Mouse (Mus musculus): Measurements from ENCODE around the gene Serinc2. TPM values are rescaled to one million over a fixed set of nuclear protein-coding genes. Genes with fewer than 3 reads are reported as not detected.

The Serinc2 gene
- polyA plus RNA-seq, 1 experiment = 37.7 TPM

- no peaks in the 10 kb centered on the region for H3K36me3 ChIP-seq (ENCODE audit: control insufficient read depth, insufficient read depth)
- H3ac ChIP-seq (ENCODE audit: control insufficient read depth, insufficient read length, low read depth) = no peak overlapping the region
- TF ChIP-seq MAX (IDR thresholded peaks at IDR 0.05) (no peak), CTCF (IDR thresholded peaks at IDR 0.05; ENCODE audit: control insufficient read depth, insufficient read depth, insufficient read length) (no peak)
- no peaks in the 10 kb centered on the region for H3K79me3 ChIP-seq (ENCODE audit: low read depth)
- no peak overlapping the region for H3K4me3 ChIP-seq (ENCODE audit: insufficient read depth, poor library complexity, severe bottlenecking)
- no peaks in the 10 kb centered on the region for H3K79me2 ChIP-seq (ENCODE audit: control insufficient read depth, insufficient read depth)
- H3K27me3 ChIP-seq (ENCODE audit: control insufficient read depth, insufficient read depth, insufficient read length) = no peaks in the 10 kb centered on the region
Observed at GRCm38 (mm10) chr4:130260406-130260805, 18.6 kb downstream of the Serinc2 start.

- no peaks in the 10 kb centered on the region for H3K36me3 ChIP-seq (ENCODE audit: control insufficient read depth, insufficient read depth)
Observed at GRCm38 (mm10) chr4:130252441-130253157, 26.4 kb downstream of the Serinc2 start.

DNA sequence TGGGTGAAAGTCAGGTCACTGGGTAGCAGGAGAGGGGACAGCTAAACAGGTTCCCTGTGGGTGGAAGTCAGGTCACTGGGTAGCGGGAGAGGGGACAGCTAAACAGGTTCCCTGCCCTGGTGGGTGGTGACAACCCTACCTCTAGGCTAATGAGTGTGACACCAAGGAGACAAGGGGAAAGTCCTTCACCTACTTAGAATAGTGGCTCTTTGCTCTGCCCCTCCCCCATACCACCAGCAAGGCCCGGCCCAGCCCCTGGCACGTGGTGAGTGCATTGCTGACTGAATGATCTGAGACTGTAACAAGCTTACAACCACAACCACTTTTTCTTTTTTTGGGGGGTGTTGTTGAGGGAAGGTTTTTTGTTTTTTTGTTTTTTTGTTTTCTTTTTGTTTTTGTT, 27.2 kb downstream of the Serinc2 start:
- no peaks in the 10 kb centered on the region for H3K27me3 ChIP-seq (ENCODE audit: control insufficient read depth, insufficient read depth, insufficient read length)
- no peaks in the 10 kb centered on the region for H3K79me3 ChIP-seq (ENCODE audit: low read depth)
- H3ac ChIP-seq (ENCODE audit: control insufficient read depth, insufficient read length, low read depth) = no peak overlapping the region
- TF ChIP-seq MAX (IDR thresholded peaks at IDR 0.05) (no peak), MYOD1 (IDR thresholded peaks at IDR 0.05; ENCODE audit: control insufficient read depth, insufficient read length, low read depth) (no peak), MYOG (IDR thresholded peaks at IDR 0.05; ENCODE audit: control insufficient read depth, extremely low read depth, insufficient read length) (no peak), CEBPB (IDR thresholded peaks at IDR 0.05; ENCODE audit: low read depth) (no peak), FOSL1 (IDR thresholded peaks at IDR 0.05; ENCODE audit: insufficient read depth, low read length, poor library complexity, severe bottlenecking) (no peak), USF1 (IDR thresholded peaks at IDR 0.05; ENCODE audit: low read depth) (no peak), CTCF (IDR thresholded peaks at IDR 0.05; ENCODE audit: control insufficient read depth, insufficient read depth, insufficient read length) (no peak)
- no peaks in the 10 kb centered on the region for H3K36me3 ChIP-seq (ENCODE audit: control insufficient read depth, insufficient read depth)
- H3K4me3 ChIP-seq (ENCODE audit: insufficient read depth, poor library complexity, severe bottlenecking) = no peak overlapping the region
- no peaks in the 10 kb centered on the region for H3K79me2 ChIP-seq (ENCODE audit: control insufficient read depth, insufficient read depth)

More at GRCm38 (mm10) chr4:130252441-130253157, 26.4 kb downstream of the Serinc2 start:
- H3K4me3 ChIP-seq (ENCODE audit: insufficient read depth, poor library complexity, severe bottlenecking) = no peak overlapping the region
- H3K79me3 ChIP-seq (ENCODE audit: low read depth) = no peaks in the 10 kb centered on the region
- no peaks in the 10 kb centered on the region for H3K27me3 ChIP-seq (ENCODE audit: control insufficient read depth, insufficient read depth, insufficient read length)
- no peak overlapping the region for H3ac ChIP-seq (ENCODE audit: control insufficient read depth, insufficient read length, low read depth)
- TF ChIP-seq FOSL1 (IDR thresholded peaks at IDR 0.05; ENCODE audit: insufficient read depth, low read length, poor library complexity, severe bottlenecking) = no peak
- TF ChIP-seq USF1 (IDR thresholded peaks at IDR 0.05; ENCODE audit: low read depth) = no peak
- no peak for TF ChIP-seq MAX (IDR thresholded peaks at IDR 0.05)
- no peak for TF ChIP-seq CTCF (IDR thresholded peaks at IDR 0.05; ENCODE audit: control insufficient read depth, insufficient read depth, insufficient read length)
- no peak for TF ChIP-seq CEBPB (IDR thresholded peaks at IDR 0.05; ENCODE audit: low read depth)
- no peak for TF ChIP-seq MYOG (IDR thresholded peaks at IDR 0.05; ENCODE audit: control insufficient read depth, extremely low read depth, insufficient read length)
- no peak for TF ChIP-seq MYOD1 (IDR thresholded peaks at IDR 0.05; ENCODE audit: control insufficient read depth, insufficient read length, low read depth)
- no peaks in the 10 kb centered on the region for H3K79me2 ChIP-seq (ENCODE audit: control insufficient read depth, insufficient read depth)

DNA sequence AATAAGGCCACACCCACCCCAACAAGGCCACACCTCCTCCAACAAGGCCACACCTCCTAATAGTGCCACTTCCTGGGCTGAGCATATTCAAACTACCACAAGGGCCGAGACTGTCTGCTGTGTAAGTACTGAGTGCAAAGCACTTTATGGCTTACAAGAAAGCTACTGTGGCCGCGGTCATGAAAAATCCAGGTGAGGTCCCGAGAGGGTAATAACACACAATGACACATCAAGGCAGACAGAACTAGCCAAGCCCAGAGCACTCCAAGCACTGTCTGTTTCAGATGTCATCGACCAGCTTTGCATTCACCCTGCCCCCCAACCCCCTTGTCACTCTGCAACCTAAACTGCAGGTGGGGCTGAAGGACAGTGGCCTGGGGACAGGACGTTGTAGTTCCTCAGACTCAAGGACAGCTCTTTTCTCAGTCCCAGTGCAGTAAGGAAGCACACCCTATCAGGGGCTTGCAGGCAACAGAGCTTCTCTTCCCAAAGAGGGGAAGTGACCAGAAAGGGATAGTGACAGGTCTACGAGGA, 27.8 kb downstream of the Serinc2 start:
- no peak for TF ChIP-seq MYOD1 (IDR thresholded peaks at IDR 0.05; ENCODE audit: control insufficient read depth, insufficient read length, low read depth)
- no peak for TF ChIP-seq USF1 (IDR thresholded peaks at IDR 0.05; ENCODE audit: low read depth)
- TF ChIP-seq MYOG (IDR thresholded peaks at IDR 0.05; ENCODE audit: control insufficient read depth, extremely low read depth, insufficient read length) = no peak
- TF ChIP-seq MAX (IDR thresholded peaks at IDR 0.05) = no peak
- TF ChIP-seq FOSL1 (IDR thresholded peaks at IDR 0.05; ENCODE audit: insufficient read depth, low read length, poor library complexity, severe bottlenecking) = no peak
- TF ChIP-seq CEBPB (IDR thresholded peaks at IDR 0.05; ENCODE audit: low read depth) = no peak
- Histone ChIP-seq H3ac (ENCODE audit: control insufficient read depth, insufficient read length, low read depth) (no peak overlapping the region), H3K4me3 (ENCODE audit: insufficient read depth, poor library complexity, severe bottlenecking) (no peak overlapping the region), H3K79me3 (ENCODE audit: low read depth) (no peaks in the 10 kb centered on the region), H3K79me2 (ENCODE audit: control insufficient read depth, insufficient read depth) (no peaks in the 10 kb centered on the region), H3K27me3 (ENCODE audit: control insufficient read depth, insufficient read depth, insufficient read length) (no peaks in the 10 kb centered on the region), H3K36me3 (ENCODE audit: control insufficient read depth, insufficient read depth) (no peaks in the 10 kb centered on the region)

GRCm38 (mm10) chr4:130248636-130249035, 30.4 kb downstream of the Serinc2 start:
- H3ac ChIP-seq (ENCODE audit: control insufficient read depth, insufficient read length, low read depth) = no peak overlapping the region
- no peak overlapping the region for H3K4me3 ChIP-seq (ENCODE audit: insufficient read depth, poor library complexity, severe bottlenecking)
- no peaks in the 10 kb centered on the region for H3K27me3 ChIP-seq (ENCODE audit: control insufficient read depth, insufficient read depth, insufficient read length)
- H3K36me3 ChIP-seq (ENCODE audit: control insufficient read depth, insufficient read depth) = no peaks in the 10 kb centered on the region
- no peaks in the 10 kb centered on the region for H3K79me3 ChIP-seq (ENCODE audit: low read depth)
- TF ChIP-seq MYOD1 (IDR thresholded peaks at IDR 0.05; ENCODE audit: control insufficient read depth, insufficient read length, low read depth) = no peak
- no peak for TF ChIP-seq CEBPB (IDR thresholded peaks at IDR 0.05; ENCODE audit: low read depth)
- no peak for TF ChIP-seq MAX (IDR thresholded peaks at IDR 0.05)
- no peak for TF ChIP-seq MYOG (IDR thresholded peaks at IDR 0.05; ENCODE audit: control insufficient read depth, extremely low read depth, insufficient read length)
- TF ChIP-seq FOSL1 (IDR thresholded peaks at IDR 0.05; ENCODE audit: insufficient read depth, low read length, poor library complexity, severe bottlenecking) = no peak
- TF ChIP-seq USF1 (IDR thresholded peaks at IDR 0.05; ENCODE audit: low read depth) = no peak
- no peak for TF ChIP-seq CTCF (IDR thresholded peaks at IDR 0.05; ENCODE audit: control insufficient read depth, insufficient read depth, insufficient read length)
- H3K79me2 ChIP-seq (ENCODE audit: control insufficient read depth, insufficient read depth) = no peaks in the 10 kb centered on the region

- Histone ChIP-seq H3ac (ENCODE audit: control insufficient read depth, insufficient read length, low read depth) (no peak overlapping the region), H3K4me3 (ENCODE audit: insufficient read depth, poor library complexity, severe bottlenecking) (no peak overlapping the region), H3K27me3 (ENCODE audit: control insufficient read depth, insufficient read depth, insufficient read length) (no peaks in the 10 kb centered on the region), H3K79me3 (ENCODE audit: low read depth) (no peaks in the 10 kb centered on the region), H3K36me3 (ENCODE audit: control insufficient read depth, insufficient read depth) (no peaks in the 10 kb centered on the region), H3K79me2 (ENCODE audit: control insufficient read depth, insufficient read depth) (no peaks in the 10 kb centered on the region)
- no peak for TF ChIP-seq USF1 (IDR thresholded peaks at IDR 0.05; ENCODE audit: low read depth)
- peak; percentile 76 for TF ChIP-seq CTCF (IDR thresholded peaks at IDR 0.05; ENCODE audit: control insufficient read depth, insufficient read depth, insufficient read length)
- no peak for TF ChIP-seq MYOG (IDR thresholded peaks at IDR 0.05; ENCODE audit: control insufficient read depth, extremely low read depth, insufficient read length)
Observed at GRCm38 (mm10) chr4:130246132-130246531, 32.9 kb downstream of the Serinc2 start.

All from C2C12 (cell line).